In genomic region chr5:125081318-125082101, GRCm38 (mm10) we compare ENCODE assay signal across 8 mouse cellular contexts.
DNase-seq lines count a peak whose midpoint lies in the region; ATAC-seq and TF ChIP-seq lines count a peak whose summit lies in the region.

No protein-coding gene starts in this region.

- peak overlapping the region; percentile 30 for H3K27ac ChIP-seq in spleen, adult 2 months (ENCODE audit: insufficient read depth, low read length)
- H3K27ac ChIP-seq in forebrain, embryonic 11.5 days (ENCODE audit: low read depth, low read length): no peak overlapping the region
- peak overlapping the region; percentile 53; the same call in 1 of the 2 replicates for H3K27ac ChIP-seq in heart, embryonic 12.5 days (ENCODE audit: poor library complexity, severe bottlenecking)
- H3K27ac ChIP-seq in kidney, embryonic 16.5 days (ENCODE audit: low read length): peak overlapping the region; percentile 74
- peak overlapping the region; percentile 78 for H3K27ac ChIP-seq in liver, postnatal 0 days (ENCODE audit: low read depth)

- no peak for TF ChIP-seq POLR2A in spleen, adult 2 months (IDR thresholded peaks at IDR 0.05; ENCODE audit: low read depth, low read length)

- H3K36me3 ChIP-seq in spleen, adult 2 months (ENCODE audit: control insufficient read depth, insufficient read depth, low read length): peaks cover 57% of the 10 kb centered on the region
- H3K36me3 ChIP-seq in forebrain, embryonic 11.5 days (ENCODE audit: control insufficient read depth, insufficient read depth, low read length): peaks cover 5% of the 10 kb centered on the region; the same call in 1 of the 2 replicates
- peaks cover 86% of the 10 kb centered on the region for H3K36me3 ChIP-seq in heart, embryonic 12.5 days
- peaks cover 76% of the 10 kb centered on the region for H3K36me3 ChIP-seq in kidney, embryonic 16.5 days (ENCODE audit: insufficient read depth, low read length)
- peaks cover 45% of the 10 kb centered on the region for H3K36me3 ChIP-seq in liver, postnatal 0 days (replicated peaks; ENCODE audit: insufficient read depth, low read length)

- H3K9me3 ChIP-seq in forebrain, embryonic 11.5 days (ENCODE audit: control insufficient read depth, low read length): no peaks in the 10 kb centered on the region
- no peaks in the 10 kb centered on the region for H3K9me3 ChIP-seq in heart, embryonic 12.5 days (replicated peaks)
- no peaks in the 10 kb centered on the region for H3K9me3 ChIP-seq in kidney, embryonic 16.5 days (ENCODE audit: low read length)
- H3K9me3 ChIP-seq in liver, postnatal 0 days (ENCODE audit: low read length): no peaks in the 10 kb centered on the region

- WGBS in spleen, adult 2 months: 85% methylated on average over 21 of the region's 21 CpGs
- WGBS in forebrain, embryonic 11.5 days: 76% methylated on average over 21 of the region's 21 CpGs
- 62% methylated on average over 21 of the region's 21 CpGs for WGBS in heart, embryonic 12.5 days
- 56% methylated on average over 21 of the region's 21 CpGs for WGBS in kidney, embryonic 16.5 days
- 63% methylated on average over 21 of the region's 21 CpGs for WGBS in liver, postnatal 0 days (ENCODE audit: insufficient replicate concordance)

- no peaks in the 10 kb centered on the region for H3K4me1 ChIP-seq in spleen, adult 2 months (ENCODE audit: control insufficient read depth, insufficient read depth, insufficient read length)
- no peaks in the 10 kb centered on the region for H3K4me1 ChIP-seq in forebrain, embryonic 11.5 days (replicated peaks; ENCODE audit: control insufficient read depth, insufficient read depth, low read length)
- H3K4me1 ChIP-seq in heart, embryonic 12.5 days (replicated peaks): peaks cover 21% of the 10 kb centered on the region
- H3K4me1 ChIP-seq in kidney, embryonic 16.5 days (ENCODE audit: insufficient read depth, low read length): peaks cover 17% of the 10 kb centered on the region
- peaks cover 7% of the 10 kb centered on the region; the same call in 1 of the 2 replicates for H3K4me1 ChIP-seq in liver, postnatal 0 days (ENCODE audit: insufficient read depth)

- DNase-seq in spleen, adult 2 months (ENCODE audit: low read depth in 1 of 2, low spot score in 2 of 2): peak in 1 of 2 experiments; percentile 15
- no peak for DNase-seq in spleen, postnatal 14 days (ENCODE audit: low spot score in 2 of 2)
- peak; percentile 67 for DNase-seq in forebrain, embryonic 11.5 days (ENCODE audit: low spot score)
- peak; percentile 76 for DNase-seq in liver, postnatal 0 days
- DNase-seq in ovary, postnatal 14 days (ENCODE audit: low spot score): peak; percentile 78
- DNase-seq in B cell, adult 2 months: no peak

- H3K9ac ChIP-seq in forebrain, embryonic 11.5 days (ENCODE audit: low read length): no peak overlapping the region
- peak overlapping the region; percentile 30; the same call in 1 of the 2 replicates for H3K9ac ChIP-seq in heart, embryonic 12.5 days
- peak overlapping the region; percentile 19; the same call in 1 of the 2 replicates for H3K9ac ChIP-seq in kidney, embryonic 16.5 days (replicated peaks; ENCODE audit: low read length)
- peak overlapping the region; percentile 18; the same call in 1 of the 2 replicates for H3K9ac ChIP-seq in liver, postnatal 0 days (replicated peaks)

- ATAC-seq in forebrain, embryonic 11.5 days (replicated peaks; ENCODE audit: low FRiP score): no peak
- ATAC-seq in heart, embryonic 12.5 days (ENCODE audit: insufficient number of reproducible peaks, low FRiP score): peak; percentile 73
- peak; percentile 78 for ATAC-seq in kidney, embryonic 16.5 days (ENCODE audit: low FRiP score, low TSS enrichment)
- peak; percentile 83 for ATAC-seq in liver, postnatal 0 days

- no peak for TF ChIP-seq CTCF in spleen, adult 2 months (IDR thresholded peaks at IDR 0.05; ENCODE audit: extremely low read depth, insufficient read depth, insufficient read length, insufficient replicate concordance)
- TF ChIP-seq CTCF in liver, postnatal 0 days (IDR thresholded peaks at IDR 0.05; ENCODE audit: low read depth): 0 out of 2 replicates have a peak, but pooled peaks have one; percentile 5

- TF ChIP-seq EP300 in liver, postnatal 0 days (IDR thresholded peaks at IDR 0.05; ENCODE audit: low read depth): no peak; the same call in none of the 2 replicates

- no peak overlapping the region for H3K4me2 ChIP-seq in forebrain, embryonic 11.5 days (ENCODE audit: low read depth, low read length, severe bottlenecking)
- H3K4me2 ChIP-seq in heart, embryonic 12.5 days: no peak overlapping the region
- H3K4me2 ChIP-seq in kidney, embryonic 16.5 days (replicated peaks; ENCODE audit: low read depth, low read length): no peak overlapping the region
- H3K4me2 ChIP-seq in liver, postnatal 0 days (ENCODE audit: low read depth, low read length): no peak overlapping the region

- no peaks in the 10 kb centered on the region for H3K27me3 ChIP-seq in spleen, adult 2 months (ENCODE audit: control insufficient read depth, insufficient read depth, low read length)
- H3K27me3 ChIP-seq in forebrain, embryonic 11.5 days (ENCODE audit: control insufficient read depth, insufficient read depth, low read length): no peaks in the 10 kb centered on the region
- H3K27me3 ChIP-seq in heart, embryonic 12.5 days (replicated peaks): no peaks in the 10 kb centered on the region
- no peaks in the 10 kb centered on the region for H3K27me3 ChIP-seq in kidney, embryonic 16.5 days (ENCODE audit: insufficient read depth, low read length)
- no peaks in the 10 kb centered on the region for H3K27me3 ChIP-seq in liver, postnatal 0 days (ENCODE audit: insufficient read depth, low read length)

- no peak overlapping the region for H3K4me3 ChIP-seq in spleen, adult 2 months (ENCODE audit: extremely low read depth, insufficient read depth, insufficient read length)
- no peak overlapping the region for H3K4me3 ChIP-seq in forebrain, embryonic 11.5 days (ENCODE audit: low read depth, low read length)
- no peak overlapping the region for H3K4me3 ChIP-seq in heart, embryonic 12.5 days
- H3K4me3 ChIP-seq in kidney, embryonic 16.5 days (ENCODE audit: low read length): no peak overlapping the region
- no peak overlapping the region for H3K4me3 ChIP-seq in liver, postnatal 0 days (ENCODE audit: low read depth, low read length)

Comparison
In these comparisons a context has a peak if more than half of its experiments do, and no peak if none do; other contexts are left out.
1. DNase-seq: peak in forebrain, embryonic 11.5 days (single experiment), liver, postnatal 0 days (single experiment) and ovary, postnatal 14 days (single experiment); none in spleen, postnatal 14 days (0 of 2) and B cell, adult 2 months (0 of 2).